Mouse (Mus musculus) common myeloid progenitor, adult 5-6 weeks (primary cell): ENCODE measurements around the gene Gpat2. TPM values are rescaled to one million over a fixed set of nuclear protein-coding genes. Genes with fewer than 3 reads are reported as not detected.

ENCODE experiments used
- ATAC-seq: replicated peaks from 2 replicates; pipeline ENCODE4 v1.8.0; 2016; ENCODE audit warnings: low read depth, mild to moderate bottlenecking, moderate TSS enrichment, inconsistent platforms; ENCODE audit not compliant: poor library complexity, severe bottlenecking
- total RNA-seq: library from RNA; stranded (forward); fragments of 200-1000, 187-1606 nt; gene quantifications from 2 replicates; pipeline ENCODE4 v1.2.3, GENCODE M21; 2017

The Gpat2 gene
- total RNA-seq, 1 experiment from 2014 or later, result not detected

DNA sequence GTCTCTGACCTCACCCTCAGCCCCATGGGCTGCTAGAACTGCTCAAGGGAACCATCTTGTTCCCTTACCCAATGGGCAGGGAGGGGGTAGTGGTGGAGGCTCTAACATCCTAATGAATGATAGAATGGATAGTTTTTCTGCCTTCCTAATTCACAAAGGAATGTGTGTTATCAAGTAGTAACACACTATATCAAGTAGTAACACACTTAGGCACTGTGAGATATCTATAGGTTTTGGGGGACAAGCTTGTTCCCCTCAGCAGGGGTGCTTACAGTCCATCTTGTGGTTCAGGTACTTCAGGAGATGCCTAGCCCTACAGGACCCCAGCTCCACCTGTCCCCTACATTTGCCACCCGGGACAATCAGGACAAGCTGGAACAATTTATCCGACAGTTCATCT lies 10.6 kb downstream of the Gpat2 start:
- ATAC-seq, result no peak

DNA sequence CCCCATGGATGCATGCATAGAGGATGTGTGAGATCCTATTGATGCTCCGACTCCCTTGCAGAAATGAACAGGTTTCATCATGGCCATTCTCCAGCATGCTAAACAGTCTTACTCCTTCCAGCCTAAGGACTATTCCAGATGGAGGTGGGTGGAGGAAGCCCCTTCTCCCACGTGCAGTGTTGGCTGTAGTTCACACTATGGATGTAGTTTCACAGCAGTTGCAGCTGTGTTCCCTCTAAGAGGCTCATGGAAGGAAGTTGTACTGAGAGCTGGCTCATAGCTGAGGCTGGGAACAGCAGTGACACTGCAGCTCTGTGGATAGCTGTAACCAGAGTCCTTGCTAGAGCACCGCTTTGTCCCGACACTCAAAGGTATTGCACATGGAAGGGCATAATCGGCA lies 12.7 kb downstream of the Gpat2 start:
- no peak for ATAC-seq

DNA sequence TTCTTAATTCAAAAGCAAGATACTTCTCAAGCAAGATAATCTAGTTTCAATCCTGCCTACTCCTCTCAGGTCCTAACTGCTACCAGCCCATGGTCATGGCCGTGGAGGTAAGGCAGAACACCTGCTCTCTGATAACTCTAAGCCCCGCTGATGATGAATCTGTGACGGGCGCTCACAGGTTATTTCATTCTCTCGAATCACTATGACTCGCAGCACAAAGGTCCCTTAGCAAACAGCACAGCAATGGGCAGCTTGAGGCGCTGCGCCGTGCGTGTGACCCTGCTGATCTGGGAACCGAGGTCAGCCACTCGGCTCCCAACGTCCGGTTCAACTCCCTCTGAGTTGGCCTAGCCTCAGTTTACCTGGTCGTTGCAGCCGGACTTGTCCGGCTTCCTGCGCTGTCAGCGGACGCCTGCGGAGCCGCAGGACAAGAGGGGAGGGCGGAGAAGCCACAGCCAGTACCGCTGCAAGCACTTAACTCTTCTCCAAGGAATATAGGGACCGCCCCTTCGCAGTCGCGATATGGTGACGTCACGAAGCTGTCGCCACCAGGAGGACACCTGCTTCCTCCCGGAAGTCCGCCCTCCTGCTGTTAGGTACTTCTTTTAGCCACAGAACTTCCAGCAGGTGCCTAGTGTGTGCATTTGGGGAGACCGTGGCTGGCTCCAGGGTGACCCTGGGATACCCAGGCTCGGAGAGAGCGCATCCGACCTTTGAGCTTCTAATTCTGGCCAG lies 19.2 kb downstream of the Gpat2 start, which contains the start of gene Fahd2a:
Gene Fahd2a, minus strand, starts transcription at position 511 of the 735 bp plus-strand sequence.
- peak; percentile 97 for ATAC-seq

DNA sequence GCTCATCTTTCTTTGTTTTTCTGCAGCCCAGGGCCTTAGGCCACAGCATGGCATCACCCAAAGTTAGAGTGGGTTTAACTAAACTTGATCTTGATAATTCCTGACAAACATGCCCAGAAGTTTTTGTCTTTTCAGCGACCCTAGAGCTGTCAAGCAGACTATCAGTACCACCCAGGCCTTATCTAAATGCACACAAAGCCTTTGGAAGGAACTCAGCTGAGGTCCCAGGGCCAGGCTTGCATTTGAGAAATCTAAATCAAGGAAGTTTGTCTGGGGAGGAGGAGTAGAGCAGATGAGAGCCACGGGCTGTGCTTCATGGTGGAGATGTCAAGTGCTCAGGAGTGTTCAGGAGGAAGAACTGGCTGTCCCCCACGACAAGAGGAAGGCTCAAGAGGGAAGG lies 21.8 kb downstream of the Gpat2 start:
- no peak for ATAC-seq

DNA sequence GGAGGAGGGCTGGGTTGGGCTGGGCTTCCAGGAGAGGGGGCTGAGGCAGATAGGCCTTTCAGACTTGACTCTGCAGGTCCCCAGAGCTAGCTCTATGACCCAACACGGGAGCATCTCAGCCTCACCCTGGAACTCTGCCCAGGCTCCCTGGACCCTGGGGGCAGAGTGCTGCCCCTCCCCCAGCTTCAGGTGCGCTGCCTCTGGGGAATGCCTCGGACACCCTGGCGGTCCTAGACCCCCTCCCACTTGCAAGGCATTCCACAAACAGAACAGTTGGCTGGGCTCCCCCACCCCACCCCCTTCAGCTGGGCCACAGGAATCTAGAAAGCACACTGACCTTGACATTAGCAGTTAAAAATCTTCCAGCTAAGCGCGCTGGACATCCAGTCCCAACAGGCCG lies 24.7 kb downstream of the Gpat2 start:
- ATAC-seq, result no peak

DNA sequence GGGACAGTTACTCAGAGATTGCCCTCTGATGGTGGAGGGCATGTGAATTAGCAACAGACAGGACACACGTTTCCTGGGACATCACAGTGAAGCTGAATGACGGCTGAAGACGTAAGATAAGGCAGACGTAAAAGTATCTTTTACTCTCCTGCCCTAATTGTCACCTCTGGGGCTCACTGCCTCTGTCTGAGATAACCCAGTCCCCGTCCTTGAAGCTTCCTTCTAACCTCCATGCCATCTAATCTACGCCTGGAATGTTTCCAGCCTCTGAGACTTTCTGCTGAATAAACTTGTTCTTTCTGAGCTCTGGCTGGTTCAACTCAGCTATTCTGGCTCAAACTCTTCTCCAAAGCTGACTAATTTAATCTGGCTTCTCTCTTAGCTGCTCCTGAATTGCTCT lies 26.7 kb downstream of the Gpat2 start:
- 0 out of 2 replicates have a peak, but pooled peaks have one; percentile 16 for ATAC-seq

DNA sequence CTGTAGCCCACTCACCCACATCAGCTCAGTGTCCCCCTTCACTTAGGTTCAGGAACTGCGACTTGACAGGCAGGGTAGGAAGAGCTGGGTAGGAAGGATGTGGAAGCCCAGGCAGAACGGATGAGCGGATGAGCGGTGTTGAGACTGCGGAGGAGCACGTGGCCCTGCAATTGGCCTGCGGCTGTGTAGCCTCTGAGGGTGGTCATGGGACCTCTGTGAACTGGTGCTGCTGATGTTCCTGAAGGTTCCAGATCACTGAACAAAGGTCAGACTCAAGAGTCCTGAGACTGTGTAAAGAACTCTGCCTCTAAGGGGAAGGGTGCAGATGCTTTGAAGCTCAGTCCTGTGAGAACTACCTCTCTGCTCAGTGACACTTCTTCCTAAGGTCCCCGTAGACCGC lies 28.1 kb downstream of the Gpat2 start:
- no peak for ATAC-seq

DNA sequence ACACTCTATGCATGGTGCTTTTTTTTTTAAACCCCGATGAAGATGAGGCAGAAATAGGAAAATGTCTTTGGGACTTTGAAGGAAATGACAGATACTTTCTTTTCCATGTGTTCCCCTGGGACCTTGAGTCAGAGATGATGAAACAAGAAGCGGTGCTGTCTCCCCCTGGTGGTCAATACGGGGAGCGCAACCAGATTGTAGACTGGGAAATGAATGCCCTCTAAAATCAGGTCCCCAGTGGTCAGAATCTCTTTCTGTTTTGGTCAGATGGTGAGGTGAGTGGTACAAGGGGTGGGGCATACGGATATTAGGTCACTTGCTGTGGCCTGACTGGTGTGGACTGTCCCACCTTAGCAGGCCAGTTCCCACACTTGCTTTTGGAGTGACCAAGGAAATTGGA lies 28.8 kb downstream of the Gpat2 start:
- ATAC-seq, result peak; percentile 64

DNA sequence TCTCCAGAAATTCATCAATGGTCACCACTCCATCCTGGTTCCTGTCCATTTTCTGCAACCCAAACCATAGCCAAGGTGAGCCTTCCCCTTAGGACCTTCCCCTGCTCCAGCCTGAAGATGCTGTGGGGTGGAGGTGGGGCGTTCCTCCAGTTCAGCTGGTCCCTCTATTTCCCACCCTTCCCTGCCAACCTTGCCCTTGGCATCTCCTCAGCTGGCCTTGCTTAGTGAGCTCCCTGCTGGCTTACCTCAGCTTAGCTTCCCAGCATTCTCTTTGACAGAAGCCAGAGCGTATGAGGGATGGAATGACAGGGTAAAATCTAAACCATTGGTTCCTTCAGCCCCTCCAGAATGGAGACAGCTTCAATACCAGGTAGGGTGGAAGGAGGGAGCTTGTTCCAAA lies 34.3 kb downstream of the Gpat2 start:
- no peak for ATAC-seq

DNA sequence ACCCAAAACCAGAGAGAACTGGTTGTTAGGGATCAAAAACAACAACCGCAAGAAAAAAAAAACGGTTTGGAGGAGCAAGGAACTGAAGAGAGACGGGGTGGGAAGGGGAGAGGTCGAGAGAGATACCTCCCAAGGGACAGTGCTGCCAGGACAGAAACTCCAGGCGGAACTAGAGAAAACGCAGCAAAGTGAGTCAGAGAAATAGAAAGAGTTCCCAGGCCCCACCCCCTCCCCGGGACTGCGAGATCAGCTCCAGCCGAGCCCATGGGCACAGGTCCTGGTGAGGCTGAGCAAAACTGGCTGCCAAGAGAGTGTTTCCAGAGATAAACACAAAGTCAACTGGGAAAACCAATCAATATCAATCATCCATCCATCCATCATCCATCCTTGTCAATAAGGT lies 36.4 kb downstream of the Gpat2 start:
- ATAC-seq, result no peak

DNA sequence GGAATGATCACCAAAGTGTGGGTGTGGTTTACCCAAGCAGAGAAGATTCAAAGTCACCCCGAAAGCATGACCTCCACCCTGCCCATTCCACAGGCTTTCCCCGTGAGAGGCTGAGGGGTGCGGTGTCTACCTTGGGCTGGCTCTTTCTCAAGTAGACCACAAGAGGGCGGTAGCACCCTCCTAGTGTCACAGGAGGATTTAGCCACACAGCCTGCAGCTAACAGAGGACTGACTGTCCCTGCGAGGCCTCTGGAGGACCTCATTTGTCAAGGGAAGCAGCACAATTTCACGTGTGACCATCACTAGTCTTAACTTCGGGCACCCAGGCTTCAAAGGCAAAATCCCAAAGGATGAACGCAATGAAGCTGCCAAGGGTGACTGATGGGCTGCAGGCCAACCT lies 37.3 kb downstream of the Gpat2 start:
- ATAC-seq, result peak; percentile 97

DNA sequence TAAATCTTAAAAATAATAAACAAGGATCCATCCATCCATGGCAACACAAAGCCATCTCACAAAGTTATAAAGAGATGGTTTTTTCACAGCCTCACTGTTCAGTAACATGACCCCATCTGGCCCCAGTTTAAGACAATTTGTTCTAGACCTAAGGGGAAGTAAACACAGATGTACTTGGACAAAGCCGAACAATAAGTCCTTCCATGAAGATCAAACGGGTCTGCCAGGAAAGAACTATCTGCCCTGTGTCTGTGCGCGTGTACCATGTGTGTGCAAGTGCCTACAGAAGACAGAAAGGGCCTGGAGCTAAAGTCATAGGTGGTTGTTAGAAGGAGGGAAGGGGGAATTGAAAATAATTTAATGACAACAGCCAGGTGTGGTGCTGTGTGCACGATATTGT lies 45.2 kb downstream of the Gpat2 start:
- ATAC-seq, result no peak

DNA sequence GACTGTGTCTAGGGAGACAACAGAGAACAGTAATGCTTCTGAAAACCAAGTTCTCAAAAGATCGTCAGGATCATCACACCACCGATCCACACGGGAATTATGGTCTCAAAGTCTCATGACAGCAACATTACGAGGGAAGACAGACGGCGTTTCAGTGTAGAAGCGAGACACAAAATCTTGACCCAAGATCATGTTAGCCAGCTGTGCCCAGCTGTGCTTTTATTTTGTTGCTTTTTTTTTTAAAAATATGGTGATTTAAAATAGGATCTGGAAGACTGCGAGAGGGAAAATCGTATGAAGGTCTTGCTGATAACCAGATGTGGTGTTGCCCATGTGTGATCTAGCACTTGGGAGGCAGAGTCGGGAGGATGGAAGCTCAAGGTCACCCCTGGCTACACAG lies 45.7 kb downstream of the Gpat2 start:
- ATAC-seq, result no peak

DNA sequence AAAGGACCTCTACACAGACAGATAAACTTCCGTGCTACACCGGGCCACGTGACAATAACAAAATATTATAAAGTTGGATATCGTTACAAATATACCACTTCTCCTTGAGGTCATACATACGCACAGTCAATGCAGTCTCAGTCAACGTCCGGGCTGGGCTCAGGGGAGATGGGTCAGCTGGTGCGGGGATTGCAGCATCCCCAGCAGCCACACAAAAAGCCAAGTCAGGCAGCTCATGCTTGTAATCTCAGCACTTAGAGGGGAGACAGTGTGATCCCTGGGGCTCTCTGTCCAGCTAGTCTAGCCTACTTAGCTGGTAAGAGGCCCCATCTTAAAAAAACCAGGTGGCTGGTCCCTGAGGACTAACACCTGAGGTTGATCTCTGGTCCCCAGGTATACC lies 46.3 kb downstream of the Gpat2 start:
- no peak for ATAC-seq

DNA sequence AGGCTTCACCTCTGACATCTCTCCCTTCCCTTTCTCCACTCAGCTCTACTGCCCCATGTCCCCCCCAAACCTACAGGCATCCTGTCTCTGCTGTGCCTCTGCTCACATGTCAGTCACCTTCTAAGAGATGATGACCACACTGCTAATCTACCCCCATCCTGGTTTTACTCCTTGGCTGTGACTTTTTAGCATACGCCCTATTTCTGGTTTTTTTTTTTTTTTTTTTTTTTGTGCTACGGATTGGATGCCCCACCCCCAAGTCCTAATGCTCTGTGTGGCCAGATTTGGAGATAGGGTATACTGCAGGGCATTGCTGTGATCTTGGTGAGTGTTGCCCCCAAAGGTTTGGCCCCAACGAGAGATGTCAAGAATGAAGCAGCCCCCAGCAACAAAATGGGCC lies 47.3 kb downstream of the Gpat2 start:
- no peak for ATAC-seq

DNA sequence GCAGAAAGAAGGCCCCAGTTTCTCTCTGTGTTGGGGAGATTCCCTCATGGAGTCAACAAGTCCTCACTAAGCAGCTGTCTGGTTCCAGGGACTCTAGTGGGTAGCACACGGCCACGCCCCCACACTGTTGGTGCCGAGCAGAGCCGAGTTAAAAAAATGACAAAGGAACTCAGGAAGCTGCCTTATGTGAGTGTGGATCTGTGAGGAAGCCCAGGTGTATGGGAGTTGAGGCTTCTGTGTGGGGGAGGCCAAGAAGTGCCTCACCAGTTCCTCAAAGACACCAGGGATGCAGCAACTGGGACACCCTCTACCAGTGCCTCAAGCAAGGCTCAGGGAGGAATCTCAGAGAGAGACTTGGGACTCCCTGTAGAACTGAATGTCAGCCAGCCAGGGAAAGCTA lies 54.2 kb downstream of the Gpat2 start:
- ATAC-seq, result no peak

DNA sequence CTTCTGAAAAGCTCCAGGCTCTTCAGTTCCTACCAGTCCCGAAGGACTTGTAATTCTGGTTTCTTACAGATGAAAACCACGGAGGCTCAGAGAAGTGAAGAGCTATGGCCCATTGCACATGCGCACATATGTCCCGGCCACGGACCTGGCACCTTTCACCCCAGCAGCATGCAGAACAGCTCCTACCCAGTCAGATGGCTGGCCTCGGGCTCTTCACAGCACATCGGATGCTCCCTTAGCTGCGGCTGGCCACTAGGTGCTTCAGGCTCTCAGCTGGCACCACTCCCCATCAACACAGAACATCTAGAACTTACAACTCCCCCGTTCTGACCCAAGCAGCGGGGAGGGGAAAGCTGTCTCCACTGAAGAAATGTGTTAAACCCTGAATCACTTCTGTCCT lies 54.8 kb downstream of the Gpat2 start:
- ATAC-seq, result no peak

DNA sequence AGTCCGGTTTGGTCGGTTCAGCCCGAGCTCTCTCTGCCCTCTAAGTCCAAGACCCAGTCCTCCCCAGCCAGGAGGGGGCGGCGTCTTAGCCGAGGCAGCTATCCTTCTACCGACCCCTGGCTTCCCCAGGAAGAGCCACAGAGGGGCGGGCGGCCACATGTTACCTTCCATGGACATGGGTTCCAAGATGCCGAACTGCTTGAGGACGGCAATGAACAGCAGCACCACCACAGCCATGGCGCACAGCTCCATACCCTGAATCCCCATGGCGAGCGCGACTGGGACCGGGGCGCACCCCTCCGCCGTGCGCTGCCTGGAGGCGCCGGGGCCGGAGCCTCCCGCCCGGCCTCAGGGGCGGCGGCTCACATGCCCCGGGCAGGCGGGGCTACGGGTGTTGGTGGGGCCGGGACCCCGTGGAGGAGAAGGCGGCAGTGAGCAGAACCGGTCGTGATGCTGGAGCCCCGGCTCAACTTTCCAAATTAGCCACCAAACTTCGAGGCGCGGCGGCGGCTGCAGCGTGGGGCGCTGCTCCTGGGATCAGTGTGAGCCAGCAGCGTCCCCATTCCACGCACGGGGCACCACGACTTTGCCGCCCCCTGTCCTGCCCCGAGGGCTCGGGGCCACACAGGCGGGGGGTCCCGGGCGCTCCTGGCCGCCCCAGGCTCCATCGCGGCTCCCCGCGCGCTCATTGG lies 57.0 kb downstream of the Gpat2 start:
- ATAC-seq, result no peak

DNA sequence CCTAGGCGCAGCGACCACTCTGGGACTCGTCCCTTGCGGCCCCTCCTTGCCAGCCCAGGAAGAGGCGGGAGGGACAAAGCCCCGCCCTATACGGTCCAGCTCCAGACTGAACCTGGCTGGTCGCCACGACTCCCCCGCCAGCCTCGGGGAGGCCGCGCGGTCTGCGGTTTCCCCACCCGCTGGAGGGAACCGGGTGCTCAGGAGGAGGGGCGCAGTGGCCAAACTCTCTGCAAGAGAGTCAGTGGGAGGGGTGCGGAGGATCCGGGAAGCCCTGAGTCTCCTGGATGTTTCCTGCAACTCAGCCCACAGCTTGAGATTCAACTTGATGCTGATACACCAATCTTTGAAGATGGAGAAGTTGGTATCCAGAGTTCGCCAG lies 57.5 kb downstream of the Gpat2 start:
- peak; percentile 77 for ATAC-seq

DNA sequence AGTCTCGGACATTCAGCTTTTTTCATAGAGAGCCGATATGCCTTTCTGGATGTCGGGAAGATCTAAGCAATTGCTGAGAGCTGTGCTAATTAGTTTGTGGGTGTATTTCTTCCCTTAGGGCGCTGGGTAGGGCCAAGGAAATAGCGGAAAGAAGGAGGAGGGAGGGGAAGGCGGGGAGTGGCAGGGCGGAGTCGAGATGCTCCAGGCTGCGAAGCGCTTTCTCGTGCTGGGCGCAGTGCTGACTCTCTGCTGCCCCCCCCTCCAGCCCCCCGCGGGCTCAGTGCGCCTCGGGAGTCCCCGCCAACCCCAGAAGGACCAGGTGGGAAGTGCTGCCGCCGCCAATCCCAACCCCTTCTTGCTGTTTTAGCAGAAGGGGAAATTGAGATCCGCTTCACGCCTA lies 58.0 kb downstream of the Gpat2 start:
- peak; percentile 8; the same call in 1 of the 2 replicates for ATAC-seq

DNA sequence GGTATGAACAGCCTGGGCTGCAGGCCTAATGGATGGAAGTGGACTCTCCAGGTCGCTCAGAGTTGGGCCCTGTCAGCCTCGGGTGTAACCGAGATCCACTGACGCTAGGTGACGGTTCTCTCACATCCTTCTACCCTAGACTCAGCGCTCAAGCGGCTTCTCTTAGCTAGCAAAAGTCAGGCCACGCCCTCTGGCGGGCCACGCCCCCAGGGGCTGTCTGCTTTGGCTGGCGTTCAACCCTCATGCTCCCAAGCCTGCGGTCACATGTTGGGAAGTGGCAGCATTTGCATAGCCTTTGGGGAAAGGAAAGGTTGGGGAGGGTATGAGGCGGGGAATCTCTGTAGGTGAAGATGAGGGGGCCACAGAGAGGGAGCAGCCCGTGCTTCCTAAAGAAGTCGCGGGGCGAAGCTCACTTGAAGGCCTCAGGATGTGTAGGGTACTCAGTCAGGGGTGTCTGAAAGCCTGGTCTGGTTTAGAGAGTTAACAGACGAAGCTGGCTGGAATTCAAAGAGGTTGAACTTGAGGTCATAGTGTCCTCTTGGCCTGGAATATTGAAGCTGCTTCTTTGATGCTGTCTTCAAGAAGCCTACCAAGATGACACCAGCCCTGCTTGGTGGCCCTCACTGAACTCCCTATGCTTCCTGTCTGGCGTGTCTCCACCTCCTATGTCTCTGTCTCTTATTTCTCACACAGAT lies 59.6 kb downstream of the Gpat2 start:
- ATAC-seq, result peak; percentile 59
